Mouse (Mus musculus) CH12.LX (cell line): ENCODE data around the gene Nhej1. TPM values are rescaled to one million over a fixed set of nuclear protein-coding genes. Genes with fewer than 3 reads are reported as not detected.

Experiments
- DNase-seq: peaks from one replicate; pipeline ENCODE4 v3.0.0-alpha.2; 2013; ENCODE audit errors: extremely low read depth
- H3K27ac ChIP-seq: 2 replicates; pipeline ENCODE4 v1.5.1; 2012; ENCODE audit warnings: low read depth, mild to moderate bottlenecking, control low read depth, moderate library complexity; ENCODE audit not compliant: insufficient read depth
- H3K27me3 ChIP-seq: replicated peaks from 2 replicates; pipeline ENCODE3; 2012; ENCODE audit warnings: inconsistent platforms
- H3K36me3 ChIP-seq, 2 experiments: replicated peaks in 1 of 2; 2 replicates each; pipeline versions ENCODE3 to v1.6.1; 2012; ENCODE audit warnings: inconsistent platforms in 1 of 2, low read length in 1 of 2, mild to moderate bottlenecking in 1 of 2, mixed read lengths in 1 of 2, moderate library complexity in 1 of 2; ENCODE audit not compliant: control insufficient read depth in 1 of 2, insufficient read depth in 1 of 2
- H3K4me1 ChIP-seq, 2 experiments: 2 replicates each; pipeline ENCODE4 v1.6.1; 2012; ENCODE audit warnings: inconsistent platforms in 1 of 2, moderate library complexity in 1 of 2; ENCODE audit not compliant: insufficient read depth in 2 of 2, control insufficient read depth in 1 of 2
- H3K4me2 ChIP-seq: 2 replicates; pipeline ENCODE4 v1.6.1; 2012; ENCODE audit warnings: low read depth, mild to moderate bottlenecking, control low read depth; ENCODE audit not compliant: poor library complexity, insufficient read depth, severe bottlenecking
- H3K4me3 ChIP-seq, 3 experiments: fragments of 150-350 bp in 1 of 3; sonication (generic) in 1 of 3; replicated peaks in 1 of 3; 2 replicates each; pipeline versions ENCODE3 to v1.5.1; 2011 to 2012; ENCODE audit warnings: low read depth in 2 of 3, low read length in 2 of 3, mild to moderate bottlenecking in 2 of 3, moderate library complexity in 2 of 3, control low read depth in 1 of 3, improper control_type of control experiment in 1 of 3, inconsistent platforms in 1 of 3, mixed read lengths in 1 of 3; ENCODE audit not compliant: poor library complexity in 1 of 3
- H3K79me2 ChIP-seq: replicated peaks from 2 replicates; pipeline ENCODE4 v1.6.1; 2012; ENCODE audit warnings: mild to moderate bottlenecking, moderate library complexity; ENCODE audit not compliant: control insufficient read depth, poor library complexity, insufficient read depth, severe bottlenecking; ENCODE audit errors: extremely low read depth
- H3K9ac ChIP-seq: 2 replicates; pipeline ENCODE4 v1.6.1; 2012; ENCODE audit warnings: low read depth, mild to moderate bottlenecking, control low read depth, moderate library complexity; ENCODE audit not compliant: insufficient read depth
- H3K9me3 ChIP-seq: replicated peaks from 2 replicates; pipeline ENCODE3; 2012; ENCODE audit warnings: low read length, inconsistent platforms, mixed read lengths
- BHLHE40 ChIP-seq: IDR thresholded peaks from 2 replicates; pipeline ENCODE4 v1.6.1; 2011; ENCODE audit warnings: mild to moderate bottlenecking, low read depth, low read length, improper control_type of control experiment
- CHD1 ChIP-seq: IDR thresholded peaks from 2 replicates; pipeline ENCODE4 v1.6.1; 2012; ENCODE audit warnings: low read depth, low read length, improper control_type of control experiment, inconsistent platforms
- CHD2 ChIP-seq: IDR thresholded peaks from 2 replicates; pipeline ENCODE4 v1.6.1; 2011; ENCODE audit warnings: low read length, improper control_type of control experiment
- CTCF ChIP-seq, 2 experiments: IDR thresholded peaks in 1 of 2; conservative IDR thresholded peaks in 1 of 2; 2 replicates each; pipeline ENCODE4 v1.5.1; 2011 to 2012; ENCODE audit warnings: low read depth in 2 of 2, low read length in 2 of 2, improper control_type of control experiment in 1 of 2, inconsistent platforms in 1 of 2, mild to moderate bottlenecking in 1 of 2, moderate library complexity in 1 of 2
- ELF1 ChIP-seq: IDR thresholded peaks from 2 replicates; pipeline ENCODE4 v1.6.1; 2014; ENCODE audit warnings: low read depth, mild to moderate bottlenecking, inconsistent platforms, low read length, improper control_type of control experiment
- EP300 ChIP-seq: IDR thresholded peaks from 2 replicates; pipeline ENCODE4 v1.6.1; 2011; ENCODE audit warnings: low read length, improper control_type of control experiment
- ETS1 ChIP-seq: conservative IDR thresholded peaks from 2 replicates; pipeline ENCODE4 v1.6.1; 2012; ENCODE audit warnings: low read depth, mild to moderate bottlenecking, inconsistent platforms, low read length, improper control_type of control experiment, moderate library complexity
- GABPA ChIP-seq: IDR thresholded peaks from 2 replicates; pipeline ENCODE4 v1.6.1; 2012; ENCODE audit warnings: low read depth, low read length, improper control_type of control experiment, inconsistent platforms; ENCODE audit not compliant: insufficient replicate concordance
- HCFC1 ChIP-seq: IDR thresholded peaks from 2 replicates; pipeline ENCODE4 v1.6.1; 2012; ENCODE audit warnings: low read depth, mild to moderate bottlenecking, inconsistent platforms, low read length, improper control_type of control experiment
- JUN ChIP-seq: IDR thresholded peaks from 2 replicates; pipeline ENCODE4 v1.6.1; 2011; ENCODE audit warnings: low read depth, mild to moderate bottlenecking, low read length, improper control_type of control experiment, moderate library complexity; ENCODE audit not compliant: insufficient read depth
- JUND ChIP-seq: conservative IDR thresholded peaks from 2 replicates; pipeline ENCODE4 v1.6.1; 2011; ENCODE audit warnings: low read depth, low read length, improper control_type of control experiment
- MAFK ChIP-seq: IDR thresholded peaks from 2 replicates; pipeline ENCODE4 v1.6.1; 2011; ENCODE audit warnings: low read length, improper control_type of control experiment; ENCODE audit not compliant: insufficient replicate concordance
- MAX ChIP-seq: IDR thresholded peaks from 2 replicates; pipeline ENCODE4 v1.6.1; 2011; ENCODE audit warnings: low read length, improper control_type of control experiment
- MEF2A ChIP-seq: IDR thresholded peaks from 2 replicates; pipeline ENCODE4 v1.6.1; 2014; ENCODE audit warnings: low read depth, mild to moderate bottlenecking, inconsistent platforms, low read length, improper control_type of control experiment, borderline replicate concordance
- NELFE ChIP-seq: IDR thresholded peaks from 2 replicates; pipeline ENCODE4 v1.6.1; 2011; ENCODE audit warnings: low read depth, low read length, improper control_type of control experiment
- NRF1 ChIP-seq: IDR thresholded peaks from 2 replicates; pipeline ENCODE4 v1.6.1; 2014; ENCODE audit warnings: low read depth, mild to moderate bottlenecking, inconsistent platforms, low read length, improper control_type of control experiment, moderate library complexity
- PAX5 ChIP-seq: IDR thresholded peaks from 2 replicates; pipeline ENCODE4 v1.6.1; 2012; ENCODE audit warnings: low read length, inconsistent platforms, mixed read lengths
- RCOR1 ChIP-seq: conservative IDR thresholded peaks from 2 replicates; pipeline ENCODE4 v1.6.1; 2012; ENCODE audit warnings: low read depth, mild to moderate bottlenecking, inconsistent platforms, low read length, improper control_type of control experiment
- TCF12 ChIP-seq: IDR thresholded peaks from 2 replicates; pipeline ENCODE4 v1.6.1; 2014; ENCODE audit warnings: low read depth, mild to moderate bottlenecking, inconsistent platforms, low read length, improper control_type of control experiment
- USF1 ChIP-seq: IDR thresholded peaks from 2 replicates; pipeline ENCODE4 v1.6.1; 2014; ENCODE audit warnings: low read depth, mild to moderate bottlenecking, inconsistent platforms, low read length, improper control_type of control experiment
- ZC3H11A ChIP-seq: IDR thresholded peaks from 2 replicates; pipeline ENCODE4 v1.6.1; 2012; ENCODE audit warnings: low read depth, mild to moderate bottlenecking, inconsistent platforms, low read length, improper control_type of control experiment
- ZKSCAN1 ChIP-seq: IDR thresholded peaks from 2 replicates; pipeline ENCODE4 v1.6.1; 2012; ENCODE audit warnings: low read depth, inconsistent platforms, low read length, improper control_type of control experiment, borderline replicate concordance
- ZMIZ1 ChIP-seq: IDR thresholded peaks from 2 replicates; pipeline ENCODE4 v1.6.1; 2012; ENCODE audit warnings: low read depth, mild to moderate bottlenecking, inconsistent platforms, low read length, improper control_type of control experiment
- ZNF384 ChIP-seq: IDR thresholded peaks from 2 replicates; pipeline ENCODE4 v1.6.1; 2012; ENCODE audit warnings: low read depth, low read length, improper control_type of control experiment, inconsistent platforms
- dilution Hi-C: fragments of 300-500 bp; cut with MboI; formaldehyde crosslinking; loops from 2 replicates; pipeline ENCODE4 v1.14.3; 2020; ENCODE audit warnings: low sequenced_read_pairs; ENCODE audit not compliant: extremely low pct_unique_long_range_greater_than_20kb, extremely low pct_ligation_motif_present
- in situ Hi-C: fragments of 300-500 bp; cut with MboI; formaldehyde crosslinking; loops from 3 replicates; pipeline ENCODE4 v1.14.3; 2019; ENCODE audit warnings: low sequenced_read_pairs, low pct_ligation_motif_present, low pct_unique_long_range_greater_than_20kb, mixed read lengths
- polyA plus RNA-seq: library from polyadenylated mRNA; unstranded; fragments of >175 nt; gene quantifications from 2 replicates; pipeline ENCODE4 v1.2.1, GENCODE M21; 2012; ENCODE audit warnings: low read depth; ENCODE audit not compliant: insufficient read length
- total RNA-seq, 2 experiments: library from RNA; depleted of rRNA; stranded (reverse); fragments of 300-350 nt in 1 of 2; fragments of >200 nt in 1 of 2; gene quantifications; 2 replicates each; pipeline ENCODE4 v1.2.3; 2012 to 2014

Nhej1 gene
- total and polyA plus RNA-seq, 3 experiments: 2.8 to 4.0 (median 3.7) TPM

- no peak for DNase-seq
- TF ChIP-seq MEF2A (no peak), CTCF (conservative IDR thresholded peaks at IDR 0.05 in 1 of 2, IDR thresholded peaks at IDR 0.05 in 1 of 2; ENCODE audit: low read depth in 2 of 2, low read length in 2 of 2) (no peak), BHLHE40 (no peak), TCF12 (no peak), MAX (no peak), RCOR1 (no peak), NRF1 (no peak), GABPA (no peak), JUN (no peak), JUND (no peak), MAFK (no peak), CHD2 (no peak)
- Histone ChIP-seq H3K4me3 (no peak overlapping the region), H3K4me1 (no peaks in the 10 kb centered on the region), H3K79me2 (no peaks in the 10 kb centered on the region), H3K4me2 (no peak overlapping the region), H3K36me3 (no peaks in the 10 kb centered on the region), H3K27ac (no peak overlapping the region), H3K9me3 (no peaks in the 10 kb centered on the region), H3K9ac (no peak overlapping the region), H3K27me3 (peaks cover 19% of the 10 kb centered on the region)
- dilution Hi-C loops: no loop called here
- in situ Hi-C loops: loop anchor here (5.0 kb wide), 1 partner anchor 36 kb away; no protein-coding TSS in a partner anchor
Measured at GRCm38 (mm10) chr1:74961722-74962121, 163.3 kb downstream of the Nhej1 start.

GRCm38 (mm10) chr1:74960059-74960458, 164.9 kb downstream of the Nhej1 start:
- DNase-seq: no peak
- no peaks in the 10 kb centered on the region for H3K79me2 ChIP-seq
- no peak overlapping the region for H3K4me2 ChIP-seq
- peaks cover 24% of the 10 kb centered on the region for H3K27me3 ChIP-seq
- H3K4me1 ChIP-seq: no peaks in the 10 kb centered on the region
- no peaks in the 10 kb centered on the region for H3K36me3 ChIP-seq
- TF ChIP-seq NELFE (no peak), MAX (no peak), CTCF (conservative IDR thresholded peaks at IDR 0.05 in 1 of 2, IDR thresholded peaks at IDR 0.05 in 1 of 2; ENCODE audit: low read depth in 2 of 2, low read length in 2 of 2) (no peak), ZMIZ1 (no peak), HCFC1 (no peak), CHD1 (no peak), BHLHE40 (no peak), ELF1 (no peak), MEF2A (no peak), MAFK (no peak), ETS1 (no peak), RCOR1 (no peak), EP300 (no peak), NRF1 (no peak), ZNF384 (no peak), ZC3H11A (no peak), JUND (no peak), PAX5 (no peak), ZKSCAN1 (no peak), USF1 (no peak)
- H3K27ac ChIP-seq: no peak overlapping the region
- no peaks in the 10 kb centered on the region for H3K9me3 ChIP-seq
- no peak overlapping the region for H3K9ac ChIP-seq
- no peak overlapping the region for H3K4me3 ChIP-seq
- in situ Hi-C loops (loop anchor here (5.0 kb wide), 1 partner anchor 37 kb away; no protein-coding TSS in a partner anchor), dilution Hi-C loops (no loop called here)
